Mouse (Mus musculus): Measurements from ENCODE around the gene Gm42417.

The Gm42417 gene

DNA sequence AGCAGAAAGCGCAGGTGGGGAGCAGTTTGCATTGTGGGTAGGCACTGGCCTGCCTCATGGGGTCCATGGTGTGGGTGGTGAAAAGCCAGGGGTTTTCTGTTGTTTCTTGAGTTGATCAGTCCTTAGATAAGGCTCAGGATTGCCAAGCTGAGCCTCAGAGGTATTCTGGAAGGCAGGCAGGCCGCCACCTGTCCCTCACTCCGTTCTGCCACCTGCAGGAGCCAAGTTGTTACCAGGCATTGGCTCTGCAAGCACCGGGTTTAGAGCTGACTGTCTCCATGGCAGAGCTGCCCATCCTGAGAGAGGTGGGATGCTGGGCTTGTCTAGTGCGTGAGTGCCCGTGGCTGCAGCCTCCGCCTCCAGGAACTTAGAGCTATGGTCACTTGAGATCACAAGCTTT is 17.0 kb downstream of the Gm42417 start:
- DNase-seq (ENCODE audit: extremely low spot score, low spot score): no peak

DNA sequence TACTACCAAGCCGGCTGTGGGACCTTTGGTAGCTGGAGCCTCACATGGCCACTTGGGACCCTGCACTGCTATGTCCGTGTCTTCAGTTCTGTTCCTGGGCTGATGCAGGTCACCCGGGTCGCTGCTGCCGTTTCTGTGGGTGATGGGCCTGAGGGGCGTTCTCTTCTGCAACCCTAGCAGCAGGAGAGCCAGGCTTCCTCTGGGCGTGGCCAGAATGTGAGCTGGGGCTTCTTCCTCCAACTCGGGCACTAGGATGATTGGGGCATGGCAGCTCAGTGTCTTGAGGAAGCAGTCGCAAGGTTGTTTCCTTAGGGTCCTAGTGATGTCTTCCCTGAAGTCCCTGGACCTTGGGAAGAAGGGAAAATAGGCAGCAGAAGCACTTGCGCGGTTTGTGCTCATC is 19.6 kb downstream of the Gm42417 start:
- DNase-seq (ENCODE audit: extremely low spot score, low spot score): no peak

DNA sequence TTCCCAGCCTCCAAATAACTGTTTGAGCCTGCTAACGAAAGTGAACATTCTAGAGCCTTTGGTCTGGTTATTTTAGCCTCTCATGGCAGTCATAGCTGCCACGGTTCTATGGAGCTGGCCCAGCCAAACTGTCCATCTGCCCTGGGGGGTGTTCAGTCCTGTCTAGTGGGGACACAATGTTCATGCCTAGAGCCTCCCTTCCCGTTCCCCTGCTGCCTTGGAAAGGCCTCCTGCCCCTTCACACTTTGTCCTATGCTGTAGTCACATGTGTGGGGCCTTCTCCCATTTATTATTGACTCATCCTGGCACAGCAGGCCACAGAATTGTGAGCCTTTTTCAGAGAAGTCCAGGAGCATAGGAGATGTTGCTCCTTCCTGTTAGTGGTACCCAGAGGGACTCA is 21.0 kb downstream of the Gm42417 start:
- no peak for DNase-seq (ENCODE audit: extremely low spot score, low spot score)

DNA sequence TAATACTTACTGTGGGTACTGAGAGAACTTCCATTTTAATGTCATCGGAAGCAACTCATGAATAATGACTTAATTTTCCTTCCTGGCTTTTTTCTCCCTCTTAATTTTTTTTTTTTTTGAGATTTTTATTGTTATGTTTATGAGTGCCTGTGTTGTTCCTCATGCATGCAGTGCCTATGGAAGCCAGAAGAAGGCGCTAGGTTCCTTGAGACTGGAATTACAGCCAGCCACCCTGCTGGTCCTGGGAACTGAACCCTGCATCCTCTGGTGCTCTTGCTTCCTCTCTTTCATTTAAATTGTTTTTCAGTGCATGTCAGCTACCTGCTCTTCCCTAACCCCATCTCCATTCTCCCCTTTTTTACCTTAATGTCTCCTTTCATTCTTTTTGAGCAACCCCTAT is 25.5 kb downstream of the Gm42417 start:
- DNase-seq (ENCODE audit: extremely low spot score, low spot score): no peak

DNA sequence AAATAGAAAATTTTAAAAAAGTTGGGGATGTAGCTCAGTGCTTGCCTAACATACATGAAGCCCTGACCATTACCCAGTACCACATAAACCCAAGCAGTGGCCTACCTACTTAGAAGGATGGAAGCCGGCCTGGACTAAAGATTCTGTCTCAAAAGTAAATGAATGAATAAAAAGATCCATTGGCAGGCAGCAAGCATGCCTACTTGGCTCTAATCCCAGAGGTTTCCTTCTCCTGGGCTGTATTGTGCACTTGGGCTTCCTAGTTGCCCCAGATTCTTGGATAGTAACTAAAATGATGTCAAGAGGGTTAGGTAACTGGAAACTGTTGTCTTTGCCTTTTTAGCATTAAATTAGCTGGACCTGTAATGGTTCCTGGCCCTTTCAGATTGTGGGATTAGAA is 25.9 kb downstream of the Gm42417 start:
- no peak for DNase-seq (ENCODE audit: extremely low spot score, low spot score)

DNA sequence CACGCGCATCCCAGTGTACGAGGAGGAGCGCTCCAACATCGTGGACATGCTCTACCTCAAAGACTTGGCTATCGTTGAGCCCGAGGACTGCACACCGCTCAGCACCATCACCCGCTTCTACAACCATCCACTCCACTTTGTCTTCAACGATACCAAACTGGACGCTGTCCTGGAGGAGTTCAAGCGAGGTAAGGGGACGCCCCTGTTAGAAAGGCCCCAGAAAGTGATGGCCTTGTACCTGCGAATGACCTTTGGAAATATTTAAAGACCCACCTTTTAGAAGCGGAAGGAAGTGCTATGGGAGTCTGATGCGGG is 26.3 kb downstream of the Gm42417 start:
- no peak for DNase-seq (ENCODE audit: extremely low spot score, low spot score)

DNA sequence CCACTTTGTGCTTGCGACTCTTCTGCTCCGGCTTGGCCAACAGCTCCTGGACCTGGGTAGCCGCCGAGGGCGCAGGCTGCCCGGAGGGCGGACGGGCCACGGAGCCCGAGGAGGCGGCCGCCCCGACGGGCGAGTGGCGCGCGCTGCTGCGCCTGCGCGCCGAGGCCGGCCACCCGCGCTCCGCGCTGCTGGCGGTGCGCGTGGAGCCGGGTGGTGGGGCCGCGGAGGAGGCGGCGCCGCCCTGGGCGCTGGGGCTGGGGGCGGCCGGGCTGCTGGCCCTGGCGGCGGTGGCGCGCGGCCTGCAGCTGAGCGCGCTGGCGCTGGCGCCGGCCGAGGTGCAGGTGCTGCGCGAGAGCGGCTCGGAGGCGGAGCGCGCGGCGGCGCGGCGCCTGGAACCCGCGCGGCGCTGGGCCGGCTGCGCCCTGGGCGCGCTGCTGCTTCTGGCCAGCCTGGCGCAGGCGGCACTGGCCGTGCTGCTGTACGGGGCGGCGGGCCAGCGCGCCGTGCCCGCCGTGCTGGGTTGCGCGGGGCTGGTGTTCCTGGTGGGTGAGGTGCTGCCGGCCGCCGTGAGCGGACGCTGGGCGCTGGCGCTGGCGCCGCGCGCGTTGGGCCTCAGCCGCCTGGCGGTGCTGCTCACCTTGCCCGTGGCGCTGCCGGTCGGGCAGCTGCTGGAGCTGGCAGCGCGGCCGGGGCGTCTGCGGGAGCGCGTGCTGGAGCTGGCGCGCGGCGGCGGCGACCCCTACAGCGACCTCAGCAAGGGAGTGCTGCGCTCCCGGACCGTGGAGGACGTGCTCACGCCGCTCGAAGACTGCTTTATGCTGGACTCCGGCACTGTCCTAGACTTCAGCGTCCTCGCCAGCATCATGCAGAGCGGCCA is 26.9 kb downstream of the Gm42417 start:
- peak; percentile 69 for DNase-seq (ENCODE audit: extremely low spot score, low spot score)

DNA sequence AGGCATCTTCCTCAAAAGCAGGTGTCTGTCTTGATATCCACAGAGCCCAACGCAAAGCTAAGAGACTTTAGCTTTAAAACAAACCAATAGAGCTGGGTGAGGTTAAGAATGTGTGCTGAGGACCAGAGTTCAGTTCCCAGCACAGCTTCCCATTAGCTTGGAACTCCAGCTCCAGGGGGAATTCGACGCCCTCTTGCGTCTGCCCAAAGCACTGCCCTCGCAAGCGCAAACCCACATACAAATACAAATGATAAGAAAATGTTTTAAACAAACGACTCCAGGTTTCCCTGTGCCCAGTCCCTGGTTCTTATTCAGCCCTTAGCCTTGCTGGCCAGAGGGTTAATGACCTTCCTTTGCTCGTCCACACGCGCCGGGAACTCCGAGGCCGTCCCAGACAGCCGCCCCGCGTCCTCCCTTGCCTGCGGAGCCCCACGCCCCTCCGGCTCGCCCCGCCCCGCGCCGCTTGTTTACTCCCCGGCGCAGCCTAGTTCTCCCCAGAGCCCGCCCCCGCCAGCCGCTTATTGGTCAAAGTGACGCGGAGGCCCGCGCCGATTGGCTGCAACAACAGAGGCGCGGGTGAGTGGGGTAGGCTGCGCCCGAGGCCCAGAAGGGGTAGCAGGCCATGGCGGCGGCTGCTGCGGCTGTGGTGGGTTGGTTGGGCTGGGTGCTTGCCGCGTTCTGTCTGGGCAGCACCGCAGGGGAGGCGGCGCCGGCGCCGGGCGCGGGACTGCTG is 27.8 kb downstream of the Gm42417 start, which contains the start of gene Cnnm3:
Gene Cnnm3, plus strand, starts transcription at position 579 of the 733 bp plus-strand sequence.
- peak; percentile 100 for DNase-seq (ENCODE audit: extremely low spot score, low spot score)

DNA sequence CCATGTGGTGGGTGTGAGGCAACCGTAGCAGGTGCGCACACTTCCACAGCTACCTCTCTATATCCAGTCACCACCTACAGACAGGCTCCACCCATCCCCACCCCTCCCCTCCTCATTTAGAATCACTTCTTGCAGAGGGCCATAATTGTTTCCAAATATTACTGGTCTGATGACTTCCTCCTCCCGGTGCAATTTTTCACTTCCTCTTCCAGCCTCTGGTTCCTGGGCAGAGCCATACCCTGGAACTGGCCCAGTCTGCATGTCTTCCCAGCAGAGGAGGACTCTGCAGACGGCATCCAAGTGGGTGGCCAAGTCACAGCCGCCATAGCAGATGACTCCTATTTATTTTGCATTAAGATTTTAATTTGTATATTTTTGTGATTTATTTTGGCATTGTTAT is 31.0 kb downstream of the Gm42417 start:
- no peak for DNase-seq (ENCODE audit: extremely low spot score, low spot score)

DNA sequence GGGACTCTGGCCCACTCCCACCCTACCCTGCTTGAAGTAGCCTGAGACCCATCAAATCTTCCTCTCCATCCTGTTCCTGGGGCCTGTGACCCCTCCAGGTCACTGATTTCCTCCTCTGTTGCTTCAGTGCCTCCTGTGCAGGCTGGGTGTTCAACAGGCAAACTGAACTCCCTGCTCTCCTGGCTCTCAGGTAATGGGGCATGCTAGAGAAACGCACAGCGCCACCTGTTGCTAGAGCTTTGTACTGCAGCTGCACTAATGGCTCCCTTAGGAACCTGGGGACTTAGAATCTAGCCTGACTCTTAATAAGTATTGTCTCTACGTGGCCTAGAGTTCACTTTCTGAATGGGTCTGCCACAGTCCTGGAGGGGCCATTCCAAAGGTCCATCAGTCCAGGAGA is 38.0 kb downstream of the Gm42417 start:
- DNase-seq (ENCODE audit: extremely low spot score, low spot score): peak; percentile 81

DNA sequence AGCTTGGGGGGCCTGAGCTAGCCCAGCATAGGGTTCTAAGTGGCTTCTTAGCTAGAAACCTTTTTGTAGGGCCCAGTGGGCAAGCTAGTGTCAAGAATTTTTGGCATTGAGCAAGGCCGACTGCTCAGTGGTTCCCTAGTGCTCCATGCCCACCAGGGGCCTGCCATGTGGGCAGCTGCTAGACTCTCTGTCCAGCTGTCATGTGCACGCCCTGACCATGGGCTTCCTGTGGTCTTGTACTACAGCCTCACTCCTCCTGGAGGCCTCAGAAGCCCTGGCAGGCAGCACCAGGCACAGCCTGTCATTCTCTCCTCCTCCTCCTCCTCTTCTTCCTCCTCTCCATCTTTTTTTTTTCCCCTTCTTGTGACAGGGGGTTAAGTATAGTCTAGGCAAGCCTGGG is 41.9 kb downstream of the Gm42417 start:
- DNase-seq (ENCODE audit: extremely low spot score, low spot score): no peak

DNA sequence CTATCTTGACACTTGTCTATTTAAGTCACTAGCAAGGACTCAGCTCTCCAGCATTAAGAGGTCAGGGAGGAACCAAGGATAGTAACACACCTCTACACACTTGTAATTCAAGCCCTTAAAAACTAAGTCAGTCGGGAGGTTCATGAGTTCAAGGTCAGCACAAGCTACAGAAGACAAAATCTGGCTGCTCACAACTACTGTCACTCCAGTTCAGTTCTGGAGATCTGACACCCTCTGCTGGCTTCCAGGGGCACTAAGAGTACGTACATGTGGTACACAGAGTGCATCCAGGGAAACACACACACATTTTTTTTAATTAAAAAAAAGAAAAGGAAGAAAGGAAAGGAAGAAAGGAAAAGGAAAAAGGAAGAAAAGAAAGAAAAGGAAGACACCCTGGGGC is 42.5 kb downstream of the Gm42417 start:
- no peak for DNase-seq (ENCODE audit: extremely low spot score, low spot score)

DNA sequence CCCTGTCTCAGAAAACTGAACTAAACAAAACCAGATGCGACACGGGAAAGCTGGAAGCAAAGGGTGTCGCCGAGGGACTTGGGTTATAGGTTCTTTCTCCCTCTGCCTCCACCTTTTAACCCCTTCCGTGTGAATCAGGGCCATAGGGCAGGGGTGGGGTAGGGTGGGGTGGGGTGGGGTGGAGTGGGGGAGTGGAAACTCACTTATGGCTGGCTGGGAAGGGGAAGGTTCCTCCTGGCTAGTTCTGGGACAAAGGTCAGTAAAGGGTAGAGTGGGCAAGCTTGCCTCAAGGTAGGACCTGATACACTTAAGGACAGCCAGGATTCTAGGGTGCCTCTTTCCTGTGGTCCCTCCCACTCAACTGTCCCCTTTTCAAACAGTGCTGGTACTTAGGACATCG is 45.9 kb downstream of the Gm42417 start:
- no peak for DNase-seq (ENCODE audit: extremely low spot score, low spot score)

DNA sequence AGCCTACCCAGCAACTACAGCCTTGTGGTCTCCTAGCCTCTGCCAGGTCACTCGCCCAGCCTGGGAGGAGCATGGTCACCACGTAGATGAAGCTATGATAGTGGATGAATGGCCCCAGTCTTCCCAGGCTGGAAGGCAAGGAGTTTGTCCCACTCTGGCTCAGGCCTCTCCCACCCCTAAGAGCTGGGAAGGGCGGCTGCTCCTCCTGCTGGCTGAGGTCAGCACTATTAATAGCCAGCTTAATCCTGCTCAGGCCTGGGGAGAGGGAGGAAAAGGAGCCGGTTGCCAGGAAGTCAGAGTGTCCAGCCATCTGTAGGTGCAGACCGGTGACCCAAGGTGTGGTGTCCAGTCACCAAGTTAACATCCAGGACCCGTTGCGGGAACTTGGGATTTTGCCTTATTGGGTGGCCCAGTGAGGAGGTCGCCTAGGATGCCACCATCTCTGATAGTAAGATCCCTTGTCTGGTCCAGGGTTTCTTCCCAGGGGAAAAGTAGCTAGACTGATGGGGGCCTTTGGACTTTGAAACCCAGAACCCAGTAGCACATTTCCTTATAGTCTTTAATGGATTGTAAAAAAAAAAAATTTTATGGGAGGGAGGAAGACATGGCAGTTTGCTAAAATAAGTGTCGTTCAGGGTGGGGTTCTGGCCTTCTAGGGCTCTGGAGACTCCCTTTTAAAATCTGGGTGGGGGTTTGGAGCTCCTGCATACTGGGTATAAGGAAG is 46.7 kb downstream of the Gm42417 start:
- peak; percentile 36 for DNase-seq (ENCODE audit: extremely low spot score, low spot score)

DNA sequence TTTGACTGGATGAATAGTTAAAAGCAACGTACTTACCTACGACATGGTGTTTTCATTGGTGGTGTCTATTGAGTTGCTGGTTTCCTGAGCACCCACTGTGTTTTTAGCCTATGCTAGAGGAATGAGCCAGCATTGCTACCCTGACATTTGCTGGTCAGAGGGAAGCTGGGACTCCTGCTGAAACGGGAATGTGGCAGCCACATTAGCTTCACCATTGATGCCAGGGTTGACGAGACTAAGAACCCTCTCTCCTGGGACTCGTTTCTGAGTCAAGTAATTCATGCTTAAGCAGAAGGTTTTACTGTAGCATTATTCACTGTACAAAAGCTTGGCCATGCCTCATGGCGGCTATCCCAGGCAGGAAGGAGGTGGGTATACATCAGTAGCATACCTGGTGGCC is 49.6 kb downstream of the Gm42417 start:
- DNase-seq (ENCODE audit: extremely low spot score, low spot score): no peak

DNA sequence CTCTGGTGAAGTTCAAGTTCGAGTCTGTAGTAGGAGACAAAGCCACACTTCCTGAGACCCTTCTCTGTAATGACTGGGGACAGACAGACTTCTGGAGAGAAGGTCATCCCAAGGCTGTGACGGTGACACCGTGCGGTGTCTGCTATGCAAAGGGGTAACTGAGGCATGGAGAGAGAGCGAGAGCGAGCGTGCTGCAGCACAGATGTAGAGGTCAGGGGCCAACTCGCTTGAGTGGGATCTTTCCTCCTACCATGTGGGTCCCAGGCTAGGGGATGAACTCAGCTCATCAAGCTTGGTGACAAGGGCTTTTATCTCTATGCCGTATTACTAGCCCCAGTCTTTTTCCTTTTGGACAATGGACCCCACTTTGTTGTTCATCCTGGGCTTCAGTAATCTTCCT is 52.1 kb downstream of the Gm42417 start:
- no peak for DNase-seq (ENCODE audit: extremely low spot score, low spot score)

DNA sequence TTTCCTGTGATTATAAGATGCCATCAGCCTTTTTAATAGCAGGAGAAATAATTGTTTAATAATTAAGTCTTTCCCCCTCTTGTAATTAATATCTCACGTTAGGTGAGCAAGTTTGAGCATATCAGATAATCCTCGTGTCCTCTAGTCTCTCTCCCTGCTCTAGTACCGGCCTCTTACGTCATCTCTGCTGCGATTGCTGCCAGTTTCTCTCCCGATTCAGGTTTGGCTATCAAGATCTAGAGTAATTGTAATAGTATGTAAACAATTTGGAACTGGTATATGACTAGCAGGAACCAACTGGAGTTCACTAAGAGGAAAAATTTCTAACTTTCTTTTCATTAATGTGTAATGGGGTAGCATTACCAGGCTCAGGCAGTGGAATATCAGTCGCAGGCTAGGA is 54.1 kb downstream of the Gm42417 start:
- DNase-seq (ENCODE audit: extremely low spot score, low spot score): no peak

DNA sequence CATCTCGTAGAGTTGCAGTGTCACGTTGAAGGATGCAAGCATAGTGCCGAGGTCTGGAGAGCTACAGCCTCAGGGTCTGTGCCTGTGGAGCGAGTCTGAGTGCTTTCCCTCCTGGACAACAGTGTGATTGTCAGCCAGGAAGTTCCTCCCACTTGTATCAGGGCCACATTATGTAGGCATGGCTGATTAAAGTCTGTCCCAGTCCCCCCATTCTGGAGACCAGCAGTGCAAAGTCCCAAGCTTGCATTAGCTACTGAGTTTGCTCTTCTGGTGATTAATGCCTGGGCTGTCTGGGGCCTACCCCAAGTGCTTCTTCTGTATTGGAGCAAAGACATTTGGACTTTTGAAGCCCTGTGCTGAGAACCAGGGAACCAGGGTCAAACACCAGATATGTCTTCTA is 55.4 kb downstream of the Gm42417 start:
- no peak for DNase-seq (ENCODE audit: extremely low spot score, low spot score)
